Mouse (Mus musculus) testis, adult 10 weeks (tissue): Measurements from ENCODE around the gene Krr1. TPM values are rescaled to one million over a fixed set of nuclear protein-coding genes. Genes with fewer than 3 reads are reported as not detected.

Source experiments
- polyA plus RNA-seq: library from polyadenylated mRNA; stranded (reverse); fragments of 350-450 nt; fragmentation: Illumina TruSeq; extraction: RNeasy Lipid Tissue Mini Kit (QIAGEN cat#74804); gene quantifications from one replicate; pipeline ENCODE4 v1.2.3, GENCODE M21; 2014; ENCODE audit warnings: low read depth, low replicate concordance

The Krr1 gene
- 32.4 TPM for polyA plus RNA-seq

GRCm38 (mm10) chr10:111972542-111973361 lies at the start of gene Krr1:
Gene Krr1, plus strand, starts transcription at chr10:111972664.

DNA sequence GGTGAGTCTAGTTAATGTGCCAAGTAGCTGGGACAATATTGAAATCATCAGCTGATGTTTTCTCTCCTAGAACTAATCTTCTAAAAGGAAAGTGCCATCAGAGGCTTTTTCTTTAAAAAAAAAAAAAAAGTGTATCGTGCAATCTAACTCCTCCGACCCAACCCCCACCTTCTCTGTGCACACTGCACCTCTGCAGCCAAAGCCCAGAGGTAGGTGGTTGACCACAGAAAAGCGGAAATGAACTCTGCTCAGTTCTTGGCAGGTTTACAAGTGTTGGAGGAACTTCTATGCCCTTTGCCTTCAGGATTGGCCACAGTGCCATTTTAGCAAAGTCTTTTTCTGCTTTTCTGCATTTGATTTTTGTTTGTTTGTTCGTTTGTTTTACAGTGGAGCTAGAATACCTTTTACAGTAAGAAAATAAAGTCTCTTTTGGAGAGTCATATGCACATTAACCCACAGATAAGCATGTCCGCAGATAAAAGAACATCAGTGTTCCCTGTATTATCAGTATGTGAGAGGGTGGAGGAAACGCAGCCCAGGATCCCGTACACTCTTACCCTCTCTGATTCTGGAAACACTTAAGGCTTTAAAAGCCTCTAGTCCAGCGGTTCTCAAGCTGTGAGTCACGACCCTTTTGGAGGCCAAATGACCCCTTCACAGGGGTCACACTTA lies 30.2 kb downstream of the Krr1 start, which contains the start of gene Glipr1:
TSS of gene Glipr1 (minus strand) at position 88 of the 672 bp plus-strand sequence.

Other genes starting within 250 kb of the Krr1 start
- gene Glipr1, start 30.0 kb downstream of the Krr1 start, polyA plus RNA-seq, result 0.87 TPM
- gene Glipr1l1, start 87.5 kb downstream of the Krr1 start, polyA plus RNA-seq, result 333 TPM
- gene Glipr1l2, start 110.7 kb downstream of the Krr1 start, polyA plus RNA-seq, result 92.5 TPM
- 66.3 TPM for gene Glipr1l3, start 187.7 kb downstream of the Krr1 start, polyA plus RNA-seq
- 20.8 TPM for gene Caps2, start 191.0 kb downstream of the Krr1 start, polyA plus RNA-seq